Mouse (Mus musculus) liver, embryonic 11.5 days (tissue): ENCODE data around the gene Vars. TPM values are rescaled to one million over a fixed set of nuclear protein-coding genes. Genes with fewer than 3 reads are reported as not detected.
"Not testable (repeated sequence)": the region's sequence is repeated elsewhere in the genome, so short reads cannot be mapped to it uniquely, and the experiment has no call there.

Source experiments
- ATAC-seq: fragments of 200-750 bp; cut with Nextera tagmentation; replicated peaks from 2 replicates; pipeline ENCODE4 v1.8.0; 2017; ENCODE audit warnings: moderate number of reproducible peaks, mild to moderate bottlenecking, moderate TSS enrichment, moderate library complexity; ENCODE audit not compliant: low FRiP score
- DNase-seq: peaks from one replicate; pipeline ENCODE4 v3.0.0-alpha.2; 2017; ENCODE audit warnings: low spot score
- H3K27ac ChIP-seq: fragments of 300-500 bp; sonication (generic); 2 replicates; pipeline ENCODE4 v1.5.1; 2014; ENCODE audit warnings: mild to moderate bottlenecking, low read depth, low read length, control low read depth
- H3K27me3 ChIP-seq: fragments of 300-500 bp; sonication (generic); replicated peaks from 2 replicates; pipeline ENCODE4 v1.6.1; 2014; ENCODE audit warnings: low read length, mixed read lengths; ENCODE audit not compliant: control insufficient read depth, insufficient read depth
- H3K36me3 ChIP-seq: fragments of 300-500 bp; sonication (generic); 2 replicates; pipeline ENCODE4 v1.6.1; 2014; ENCODE audit warnings: mild to moderate bottlenecking, low read length, moderate library complexity, mixed read lengths; ENCODE audit not compliant: control insufficient read depth, insufficient read depth
- H3K4me1 ChIP-seq: fragments of 300-500 bp; sonication (generic); replicated peaks from 2 replicates; pipeline ENCODE4 v1.6.1; 2014; ENCODE audit warnings: low read length, mixed read lengths; ENCODE audit not compliant: control insufficient read depth, insufficient read depth
- H3K4me2 ChIP-seq: fragments of 300-500 bp; sonication (generic); 2 replicates; pipeline ENCODE4 v1.6.1; 2014; ENCODE audit warnings: mild to moderate bottlenecking, control low read depth, moderate library complexity
- H3K4me3 ChIP-seq: fragments of 300-500 bp; sonication (generic); 2 replicates; pipeline ENCODE4 v1.5.1; 2014; ENCODE audit warnings: low read depth, low read length, control low read depth
- H3K9ac ChIP-seq: fragments of 300-500 bp; sonication (generic); 2 replicates; pipeline ENCODE4 v1.6.1; 2014; ENCODE audit warnings: low read depth, low read length, control low read depth
- H3K9me3 ChIP-seq: fragments of 300-500 bp; sonication (generic); 2 replicates; pipeline ENCODE4 v1.6.1; 2016; ENCODE audit warnings: low read length, inconsistent platforms, mixed read lengths; ENCODE audit not compliant: control insufficient read depth
- WGBS: fragments of 180-500 bp; shearing (Covaris S2); extraction: QIAGEN DNeasy Blood & Tissue Kit; methylation state at CpG from one replicate; pipeline ENCODE4 v1.1.7; 2014; 5-methylcytosine and 5-hydroxymethylcytosine counted together
- polyA plus RNA-seq: library from polyadenylated mRNA; unstranded; fragments of >200 nt; fragmentation: Nextera tagmentation; extraction: Ambion mirVana; gene quantifications from 2 replicates; pipeline ENCODE4 v1.2.1, GENCODE M21; 2014

Gene Vars
- polyA plus RNA-seq, 1 experiment from 2014 or later, result 234 TPM

- H3K9ac ChIP-seq, result peak overlapping the region; percentile 10
- H3K36me3 ChIP-seq, result peaks cover 49% of the 10 kb centered on the region
- DNase-seq (no peak), ATAC-seq (no peak)
- no peaks in the 10 kb centered on the region for H3K9me3 ChIP-seq
- 90% methylated on average over 17 of the region's 17 CpGs for WGBS
- peak overlapping the region; percentile 3 for H3K4me3 ChIP-seq
- H3K27ac ChIP-seq, result no peak overlapping the region
- H3K4me1 ChIP-seq, result peaks cover 27% of the 10 kb centered on the region
- no peaks in the 10 kb centered on the region for H3K27me3 ChIP-seq
- H3K4me2 ChIP-seq, result peak overlapping the region; percentile 98
Measured at GRCm38 (mm10) chr17:35004075-35004717, 3.4 kb downstream of the Vars start.

GRCm38 (mm10) chr17:35005158-35005557 is 4.4 kb downstream of the Vars start:
- Histone ChIP-seq H3K9me3 (no peaks in the 10 kb centered on the region), H3K27ac (no peak overlapping the region), H3K27me3 (no peaks in the 10 kb centered on the region), H3K4me2 (no peak overlapping the region), H3K4me3 (0 out of 2 replicates have a peak overlapping the region, but pooled peaks have one; percentile 1), H3K36me3 (peaks cover 53% of the 10 kb centered on the region), H3K9ac (no peak overlapping the region), H3K4me1 (peaks cover 26% of the 10 kb centered on the region)
- no peak for DNase-seq
- ATAC-seq, result no peak
- WGBS, result 93% methylated on average over 10 of the region's 10 CpGs

- not testable (repeated sequence) for H3K9me3 ChIP-seq, H3K27me3 ChIP-seq, H3K27ac ChIP-seq, H3K4me2 ChIP-seq, H3K4me3 ChIP-seq, H3K9ac ChIP-seq, DNase-seq, ATAC-seq
- Histone ChIP-seq H3K36me3 (peaks cover 61% of the 10 kb centered on the region), H3K4me1 (peaks cover 26% of the 10 kb centered on the region)
- 93% methylated on average over 4 of the region's 5 CpGs for WGBS
Measured at GRCm38 (mm10) chr17:35005902-35006301, 5.1 kb downstream of the Vars start.

DNA sequence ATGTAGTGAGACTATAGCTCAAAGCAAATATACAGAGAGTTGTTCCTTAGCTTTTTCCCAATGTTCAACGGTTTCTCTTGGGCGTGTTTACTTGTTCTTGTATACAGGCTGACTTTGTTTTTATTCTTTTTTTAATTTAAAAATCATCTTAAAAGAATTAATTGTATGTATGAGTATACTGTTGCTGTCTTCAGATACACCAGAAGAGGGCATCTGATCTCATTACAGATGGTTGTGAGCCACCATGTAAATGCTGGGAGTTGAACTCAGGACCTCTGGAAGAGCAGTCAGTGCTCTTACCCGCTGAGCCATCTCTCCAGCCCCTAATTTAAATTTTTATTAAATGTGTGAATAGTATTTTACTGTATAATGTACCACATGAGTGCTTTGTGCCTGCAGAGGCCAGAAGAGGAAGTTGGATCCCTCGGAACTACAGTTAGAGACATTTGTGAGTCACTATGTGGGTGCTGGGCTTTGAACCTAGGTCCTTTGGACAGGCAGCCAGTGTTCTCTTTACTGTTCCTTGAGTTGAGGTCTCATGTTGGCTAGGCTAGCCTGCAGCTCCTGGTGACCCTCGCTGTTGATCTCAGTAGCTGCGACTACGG is 6.7 kb downstream of the Vars start:
- Histone ChIP-seq H3K9ac (no peak overlapping the region), H3K4me2 (no peak overlapping the region), H3K27me3 (no peaks in the 10 kb centered on the region), H3K4me3 (no peak overlapping the region), H3K36me3 (peaks cover 72% of the 10 kb centered on the region), H3K27ac (no peak overlapping the region), H3K9me3 (no peaks in the 10 kb centered on the region), H3K4me1 (peaks cover 22% of the 10 kb centered on the region)
- 91% methylated on average over 7 of the region's 7 CpGs for WGBS
- DNase-seq, result no peak
- ATAC-seq, result no peak

GRCm38 (mm10) chr17:35009586-35009985 is 8.8 kb downstream of the Vars start:
- peaks cover 83% of the 10 kb centered on the region for H3K36me3 ChIP-seq
- ATAC-seq (no peak), DNase-seq (no peak)
- H3K4me3 ChIP-seq, result no peak overlapping the region
- no peaks in the 10 kb centered on the region for H3K27me3 ChIP-seq
- WGBS, result 89% methylated on average over 7 of the region's 7 CpGs
- H3K4me2 ChIP-seq, result no peak overlapping the region
- H3K9me3 ChIP-seq, result no peaks in the 10 kb centered on the region
- no peak overlapping the region for H3K9ac ChIP-seq
- H3K4me1 ChIP-seq, result peaks cover 1% of the 10 kb centered on the region; the same call in 1 of the 2 replicates
- no peak overlapping the region for H3K27ac ChIP-seq

- Histone ChIP-seq H3K27me3 (no peaks in the 10 kb centered on the region), H3K9ac (no peak overlapping the region), H3K4me3 (no peak overlapping the region), H3K36me3 (peaks cover 87% of the 10 kb centered on the region), H3K4me1 (peaks cover 5% of the 10 kb centered on the region; the same call in 1 of the 2 replicates), H3K4me2 (no peak overlapping the region), H3K9me3 (no peaks in the 10 kb centered on the region), H3K27ac (no peak overlapping the region)
- WGBS, result 93% methylated on average over 8 of the region's 8 CpGs
- DNase-seq (no peak), ATAC-seq (no peak)
Measured at GRCm38 (mm10) chr17:35011440-35011839, 10.7 kb downstream of the Vars start.

DNA sequence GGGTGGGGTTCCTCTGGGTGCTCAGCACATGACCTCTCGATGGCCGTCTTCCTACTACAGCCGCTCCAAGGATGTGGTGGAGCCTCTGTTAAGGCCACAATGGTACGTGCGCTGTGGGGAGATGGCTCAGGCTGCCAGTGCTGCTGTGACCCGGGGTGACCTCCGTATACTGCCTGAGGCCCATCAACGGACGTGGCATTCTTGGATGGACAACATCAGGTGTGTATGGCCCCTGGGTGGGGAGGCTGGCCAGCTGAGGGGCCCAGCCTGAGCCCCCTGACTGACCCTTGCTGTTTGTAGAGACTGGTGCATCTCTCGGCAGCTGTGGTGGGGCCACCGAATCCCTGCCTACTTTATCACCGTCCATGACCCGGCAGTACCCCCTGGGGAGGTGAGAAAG is 11.6 kb downstream of the Vars start:
- ATAC-seq (no peak), DNase-seq (peak; percentile 30)
- H3K4me2 ChIP-seq, result no peak overlapping the region
- H3K9ac ChIP-seq, result no peak overlapping the region
- no peaks in the 10 kb centered on the region for H3K9me3 ChIP-seq
- H3K4me1 ChIP-seq, result peaks cover 5% of the 10 kb centered on the region; the same call in 1 of the 2 replicates
- WGBS, result 85% methylated on average over 13 of the region's 13 CpGs
- H3K36me3 ChIP-seq, result peaks cover 83% of the 10 kb centered on the region
- H3K27me3 ChIP-seq, result no peaks in the 10 kb centered on the region
- H3K4me3 ChIP-seq, result no peak overlapping the region
- H3K27ac ChIP-seq, result no peak overlapping the region

GRCm38 (mm10) chr17:35013221-35013620 is 12.4 kb downstream of the Vars start:
- H3K4me3 ChIP-seq, result no peak overlapping the region
- H3K36me3 ChIP-seq, result peaks cover 75% of the 10 kb centered on the region
- WGBS, result 70% methylated on average over 6 of the region's 6 CpGs
- no peaks in the 10 kb centered on the region for H3K27me3 ChIP-seq
- H3K4me2 ChIP-seq, result no peak overlapping the region
- H3K9ac ChIP-seq, result no peak overlapping the region
- DNase-seq (peak; percentile 37), ATAC-seq (no peak)
- no peaks in the 10 kb centered on the region for H3K9me3 ChIP-seq
- H3K27ac ChIP-seq, result no peak overlapping the region
- peaks cover 5% of the 10 kb centered on the region for H3K4me1 ChIP-seq

GRCm38 (mm10) chr17:35015296-35015695 is 14.5 kb downstream of the Vars start:
- Histone ChIP-seq H3K4me2 (no peak overlapping the region), H3K27ac (no peak overlapping the region), H3K9ac (no peak overlapping the region), H3K36me3 (peaks cover 63% of the 10 kb centered on the region), H3K4me1 (peaks cover 5% of the 10 kb centered on the region), H3K4me3 (no peak overlapping the region), H3K9me3 (no peaks in the 10 kb centered on the region), H3K27me3 (no peaks in the 10 kb centered on the region)
- ATAC-seq, result no peak
- no peak for DNase-seq
- WGBS, result 90% methylated on average over 16 of the region's 16 CpGs
